Mouse (Mus musculus) spleen, adult 12 weeks (tissue): ENCODE measurements around the gene Prkg1.
"Not testable (repeated sequence)": the region's sequence is repeated elsewhere in the genome, so short reads cannot be mapped to it uniquely, and the experiment has no call there.

Source experiments
- DNase-seq: peaks from one replicate; pipeline ENCODE4 v3.0.0; 2022; ENCODE audit warnings: low spot score

Gene Prkg1

DNA sequence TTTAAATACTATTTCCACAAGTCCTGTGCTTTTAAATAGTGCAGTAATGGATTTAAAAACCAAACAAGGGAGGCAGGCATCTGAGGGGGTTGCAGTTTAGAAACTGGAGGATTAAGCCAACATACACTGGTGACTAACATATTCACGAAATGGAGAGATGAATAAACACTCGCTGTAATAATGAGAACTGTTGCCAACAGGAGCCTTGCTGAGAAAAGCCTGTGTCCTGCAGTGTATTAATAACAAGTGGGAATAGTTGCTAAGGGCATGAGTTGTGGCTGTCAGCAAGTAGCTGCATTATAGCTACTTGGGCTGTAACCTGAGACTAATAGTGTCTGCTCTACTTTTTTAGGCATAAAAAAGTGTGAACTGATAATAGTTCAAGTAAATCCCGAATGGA, 480.3 kb downstream of the Prkg1 start:
- DNase-seq = no peak

DNA sequence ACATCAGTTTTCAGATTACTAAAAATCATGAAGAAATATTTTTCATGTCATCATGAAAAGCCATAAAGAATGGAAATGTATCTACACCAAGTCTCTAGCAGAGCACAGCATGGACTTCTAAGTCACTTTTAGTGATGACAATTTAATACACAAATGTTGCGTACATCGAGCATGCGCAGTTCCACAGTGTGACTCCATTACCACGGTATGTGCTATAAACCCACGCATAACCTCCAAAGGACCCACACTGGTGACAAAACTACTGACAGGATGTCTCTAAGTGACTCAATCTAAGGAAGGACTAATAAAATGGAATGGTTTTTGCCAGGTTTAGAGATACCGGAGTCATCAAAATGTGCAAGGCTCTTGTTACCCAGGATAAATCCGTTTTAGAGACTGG, 480.7 kb downstream of the Prkg1 start:
- no peak for DNase-seq

DNA sequence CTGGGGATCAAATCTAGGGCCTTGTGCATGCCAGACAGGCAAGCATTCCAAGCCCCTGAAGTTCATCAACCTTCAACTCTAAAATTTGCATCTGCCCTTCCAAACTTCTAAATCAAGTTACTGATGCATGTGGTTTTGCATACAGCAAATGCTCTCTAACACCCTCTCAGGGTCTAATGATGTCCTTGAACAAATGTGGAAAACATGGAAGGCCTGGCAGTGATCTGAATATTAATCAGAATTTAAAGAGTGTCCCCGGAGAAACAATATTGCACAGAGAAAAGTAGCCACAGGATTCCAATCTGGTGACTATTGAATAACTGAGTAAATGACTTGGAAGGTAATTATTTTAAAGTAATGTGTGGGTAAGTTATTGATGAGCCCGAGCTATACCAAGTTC, 481.2 kb downstream of the Prkg1 start:
- no peak for DNase-seq

GRCm38 (mm10) chr19:31279797-31280486, 484.9 kb downstream of the Prkg1 start:
- DNase-seq = no peak

DNA sequence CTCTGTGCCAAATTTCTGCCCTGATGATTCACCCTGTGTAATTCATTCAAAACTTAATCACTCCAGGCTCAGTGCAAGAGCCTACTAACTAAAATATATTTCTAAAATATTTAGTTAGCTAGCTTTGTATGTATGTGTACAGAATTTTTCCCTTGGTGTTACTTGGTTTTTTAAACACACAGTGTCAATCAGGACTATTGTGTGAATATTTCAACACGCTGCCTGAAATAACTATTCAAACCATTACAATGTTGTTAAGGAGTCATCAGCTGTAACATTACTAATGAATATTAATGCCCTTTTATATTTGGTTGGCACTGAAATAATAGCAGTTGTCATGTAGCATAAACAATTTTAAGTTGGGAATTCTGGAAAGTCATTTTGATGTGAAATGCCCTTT, 502.4 kb downstream of the Prkg1 start:
- no peak for DNase-seq

DNA sequence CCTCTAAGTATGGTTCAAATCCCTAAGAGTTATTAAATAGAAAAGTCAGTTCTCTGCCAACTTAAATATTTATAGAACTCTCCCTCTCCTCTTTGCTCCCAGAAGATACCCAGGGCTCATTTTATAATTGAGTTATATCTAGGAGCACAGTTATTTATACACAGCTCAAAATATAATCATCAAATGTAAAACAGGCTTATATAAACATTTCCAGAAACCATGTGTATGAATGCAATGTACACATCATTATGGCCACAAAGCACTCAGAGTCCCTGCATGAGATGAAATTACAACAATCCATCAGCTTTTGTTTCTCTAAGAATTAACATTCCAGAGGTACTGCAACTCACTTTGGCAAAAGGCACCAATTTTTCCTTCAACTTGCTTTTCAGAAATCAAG, 504.3 kb downstream of the Prkg1 start:
- no peak for DNase-seq

GRCm38 (mm10) chr19:31255780-31256179, 509.1 kb downstream of the Prkg1 start:
- no peak for DNase-seq

DNA sequence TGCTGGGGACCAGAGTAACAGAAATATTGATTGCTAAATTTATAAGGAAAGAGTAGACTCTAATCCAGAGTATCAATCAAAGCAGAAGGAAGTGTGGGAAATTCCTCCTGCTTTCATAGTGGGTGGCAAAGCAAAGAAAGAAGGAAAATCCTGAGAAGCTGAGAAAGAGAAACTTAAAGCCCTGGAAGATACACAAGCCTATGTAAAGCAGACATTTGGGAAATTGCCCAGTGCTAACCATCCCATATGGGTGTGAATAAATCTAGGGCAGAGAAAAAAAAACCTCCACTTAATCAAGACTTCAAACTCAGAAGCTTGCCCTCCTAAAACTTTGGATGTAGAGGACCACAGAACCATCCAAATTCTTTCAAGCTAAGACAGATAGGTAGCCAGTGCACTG, 532.4 kb downstream of the Prkg1 start:
- no peak for DNase-seq

GRCm38 (mm10) chr19:31228385-31228784, 536.4 kb downstream of the Prkg1 start:
- DNase-seq = no peak

DNA sequence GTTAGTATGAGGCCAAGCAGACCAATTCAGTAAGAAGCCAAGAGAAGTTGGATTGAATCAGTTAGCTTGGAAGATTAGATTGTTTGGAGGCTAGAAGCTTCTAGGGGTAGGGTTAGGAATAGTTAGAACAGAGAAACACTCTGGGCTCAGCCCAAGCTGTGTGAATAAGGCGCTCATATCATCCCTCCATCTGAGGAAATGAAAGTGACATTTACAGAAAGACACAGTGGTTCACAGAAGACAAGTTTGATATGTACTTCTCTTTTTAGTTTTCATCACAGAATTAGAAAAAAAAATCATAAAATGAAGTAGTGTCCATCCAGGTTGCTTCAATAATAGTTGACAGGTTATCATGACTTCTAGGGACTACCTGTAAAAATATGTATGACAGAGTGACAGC, 541.4 kb downstream of the Prkg1 start:
- DNase-seq = no peak

GRCm38 (mm10) chr19:31219261-31219660, 545.6 kb downstream of the Prkg1 start:
- not testable (repeated sequence) for DNase-seq

DNA sequence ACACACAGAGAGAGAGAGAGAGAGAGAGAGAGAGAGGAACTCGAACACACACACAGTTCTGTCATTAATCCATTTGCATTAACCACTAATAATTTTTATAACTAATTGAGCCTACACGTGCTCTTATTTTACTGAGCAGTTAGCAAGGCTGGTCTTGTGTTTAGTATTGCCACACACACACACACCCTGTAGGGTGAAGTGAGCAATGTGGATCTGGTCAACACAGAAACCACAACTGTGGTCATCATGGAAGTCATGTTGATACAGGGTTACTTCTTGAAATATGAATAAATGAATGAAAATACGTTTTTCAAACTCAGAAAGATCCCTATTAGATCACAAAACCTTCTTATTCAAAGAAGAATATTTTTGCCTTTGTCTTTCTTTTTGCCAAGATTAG, 554.0 kb downstream of the Prkg1 start:
- no peak for DNase-seq

- no peak for DNase-seq
Measured at GRCm38 (mm10) chr19:31210449-31210848, 554.4 kb downstream of the Prkg1 start.

- DNase-seq = no peak
Measured at GRCm38 (mm10) chr19:31199583-31199982, 565.2 kb downstream of the Prkg1 start.

DNA sequence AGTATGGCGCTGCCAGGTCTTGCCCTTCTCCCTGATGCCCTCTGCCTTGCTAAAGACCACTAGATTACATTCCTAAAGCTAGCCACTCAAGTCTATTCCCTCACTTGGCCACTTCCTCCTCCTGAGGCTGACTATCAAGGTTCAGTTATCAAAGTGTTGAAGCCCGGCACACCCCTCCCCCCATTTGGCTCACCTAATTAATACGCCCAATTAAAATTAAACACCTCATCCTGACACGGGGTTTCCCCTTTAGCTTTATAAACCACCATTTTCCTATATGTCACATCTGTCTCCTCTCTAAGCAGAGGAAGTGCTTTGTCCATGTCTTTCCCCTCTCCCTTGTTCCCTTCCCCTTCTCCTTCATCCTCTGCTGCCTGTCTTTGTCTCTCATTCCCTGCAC, 566.4 kb downstream of the Prkg1 start:
- DNase-seq = no peak

- DNase-seq = no peak
Measured at GRCm38 (mm10) chr19:31197076-31197475, 567.8 kb downstream of the Prkg1 start.

GRCm38 (mm10) chr19:31188559-31189218, 576.1 kb downstream of the Prkg1 start:
- DNase-seq = no peak

- DNase-seq = no peak
Measured at GRCm38 (mm10) chr19:31180757-31181156, 584.1 kb downstream of the Prkg1 start.

- no peak for DNase-seq
Measured at GRCm38 (mm10) chr19:31177279-31177922, 587.4 kb downstream of the Prkg1 start.

GRCm38 (mm10) chr19:31170985-31171384, 593.8 kb downstream of the Prkg1 start:
- no peak for DNase-seq

DNA sequence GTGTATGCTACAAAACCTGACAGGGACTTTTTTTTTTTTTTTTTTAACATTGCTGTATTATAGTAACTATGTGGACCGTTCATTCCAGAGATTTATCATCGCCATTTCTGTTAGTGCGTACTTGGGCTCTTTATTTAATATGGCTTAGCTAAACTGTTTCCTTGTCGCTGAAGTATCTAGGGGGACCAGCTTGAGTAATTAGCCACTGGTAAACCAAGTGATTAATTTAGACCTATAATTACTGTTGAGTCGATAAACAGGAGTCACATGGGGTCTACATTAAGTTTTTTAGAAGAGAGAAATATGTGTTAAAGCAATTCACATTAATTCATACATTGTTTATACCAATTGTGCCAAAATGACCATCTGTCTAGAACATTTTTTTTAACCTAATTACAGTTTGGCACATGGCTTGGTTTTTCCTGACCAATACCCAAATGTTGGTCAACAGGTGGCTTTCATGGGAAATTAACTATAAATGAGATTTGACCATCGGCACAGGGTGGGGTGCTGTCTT, 605.8 kb downstream of the Prkg1 start:
- DNase-seq = no peak

GRCm38 (mm10) chr19:31153399-31153798, 611.4 kb downstream of the Prkg1 start:
- no peak for DNase-seq

- DNase-seq = no peak
Measured at GRCm38 (mm10) chr19:31149902-31150301, 614.9 kb downstream of the Prkg1 start.
